Mouse (Mus musculus) duodenum, adult 2 months (tissue): ENCODE data around the gene Hs3st3a1. TPM values are rescaled to one million over a fixed set of nuclear protein-coding genes. Genes with fewer than 3 reads are reported as not detected.

Experiments used
- polyA plus RNA-seq: library from polyadenylated mRNA; depleted of rRNA; stranded (reverse); fragments of >200 nt; gene quantifications from 2 replicates; pipeline ENCODE4 v1.2.3, GENCODE M21; 2012; ENCODE audit warnings: low replicate concordance; rRNA removed

The Hs3st3a1 gene
- polyA plus RNA-seq = 0.25 and 0.30 TPM in 2 replicates

DNA sequence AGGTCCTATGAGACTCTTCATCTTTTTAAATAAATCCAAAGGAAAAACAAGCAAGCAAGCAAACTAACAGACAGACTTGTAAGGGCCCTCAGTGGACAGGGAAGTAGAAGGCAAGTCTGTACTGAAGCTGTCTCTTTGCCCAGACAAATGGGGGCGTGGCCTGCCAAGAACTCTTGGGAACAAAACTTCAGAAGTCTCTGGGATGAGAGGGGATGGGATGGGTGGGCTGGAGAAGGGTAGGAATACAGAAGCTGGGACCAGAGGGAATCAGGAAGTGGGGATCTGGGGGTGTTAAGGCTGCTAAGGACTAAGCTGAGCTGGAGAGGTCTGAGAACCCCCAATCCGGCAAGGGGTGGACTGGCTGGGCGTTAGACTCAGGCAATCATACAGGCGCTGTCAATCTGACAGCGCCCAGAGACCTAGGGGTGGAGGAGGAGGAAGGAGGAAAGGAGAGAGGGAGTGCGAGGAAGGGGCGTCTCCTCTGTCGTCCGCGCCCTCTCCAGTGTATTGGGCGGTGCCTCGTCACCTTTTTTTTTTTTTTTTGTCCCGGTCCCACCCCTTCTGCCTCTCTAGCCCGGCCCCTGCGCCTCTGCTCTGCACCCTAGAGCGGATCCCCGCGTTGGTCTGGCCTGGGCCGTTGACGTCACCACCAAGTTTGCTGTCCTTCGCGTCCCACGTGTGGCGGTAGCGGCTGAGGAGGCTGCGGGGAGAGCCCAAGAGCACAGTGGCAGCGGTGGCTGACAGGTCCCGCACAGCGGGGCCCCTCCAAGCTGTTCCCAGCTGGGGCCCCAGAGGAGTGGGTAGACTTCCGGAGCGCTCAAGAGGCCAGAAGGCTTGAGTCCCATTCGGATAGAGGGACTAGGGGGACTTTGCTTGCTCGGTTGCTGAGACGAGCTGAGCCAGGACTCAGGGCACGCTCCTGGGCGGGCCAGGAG, at the start of gene Hs3st3a1:
Gene Hs3st3a1 (plus strand): TSS at position 722 of the 935 bp plus-strand sequence.

DNA sequence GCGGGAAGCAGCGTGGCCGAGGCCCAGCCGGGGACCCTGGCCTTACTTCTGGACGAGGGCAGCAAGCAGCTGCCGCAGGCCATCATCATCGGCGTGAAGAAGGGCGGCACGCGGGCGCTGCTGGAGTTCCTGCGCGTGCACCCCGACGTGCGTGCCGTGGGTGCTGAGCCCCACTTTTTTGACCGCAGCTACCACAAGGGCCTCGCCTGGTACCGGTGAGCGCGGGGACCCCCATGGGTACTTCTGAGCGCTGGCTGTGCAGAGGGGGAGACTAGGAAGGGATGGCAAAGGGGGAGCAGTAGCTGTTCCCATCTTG, 1.2 kb downstream of the Hs3st3a1 start, which contains the start of gene F930015N05Rik:
Gene F930015N05Rik (minus strand): TSS at position 242 of the 316 bp plus-strand sequence.

Other genes starting within 250 kb of the Hs3st3a1 start
- 0.11 and 0.35 TPM in 2 replicates for gene F930015N05Rik, start 1.3 kb downstream of the Hs3st3a1 start, polyA plus RNA-seq